Mouse (Mus musculus) liver, embryonic 12.5 days (tissue): ENCODE data around the gene Tnfrsf11a. TPM values are rescaled to one million over a fixed set of nuclear protein-coding genes. Genes with fewer than 3 reads are reported as not detected.
A peak's percentile ranks its signal among the peaks of the same experiment; 100 is the strongest.
"Not testable (repeated sequence)": the region's sequence is repeated elsewhere in the genome, so short reads cannot be mapped to it uniquely, and the experiment has no call there.

ENCODE experiments used
- ATAC-seq: fragments of 200-750 bp; cut with Nextera tagmentation; 2 replicates; pipeline ENCODE4 v1.8.0; 2017; ENCODE audit warnings: moderate number of reproducible peaks, mild to moderate bottlenecking, moderate library complexity
- H3K27ac ChIP-seq: fragments of 300-500 bp; sonication (generic); 2 replicates; pipeline ENCODE4 v1.5.1; 2016; ENCODE audit warnings: mild to moderate bottlenecking
- H3K27me3 ChIP-seq: fragments of 300-500 bp; sonication (generic); replicated peaks from 2 replicates; pipeline ENCODE4 v1.6.1; 2016; ENCODE audit warnings: mild to moderate bottlenecking, moderate library complexity
- H3K36me3 ChIP-seq: fragments of 300-500 bp; sonication (generic); 2 replicates; pipeline ENCODE4 v1.6.1; 2016; ENCODE audit warnings: mild to moderate bottlenecking, moderate library complexity
- H3K4me1 ChIP-seq: fragments of 300-500 bp; sonication (generic); 2 replicates; pipeline ENCODE4 v1.6.1; 2016
- H3K4me2 ChIP-seq: fragments of 300-500 bp; sonication (generic); 2 replicates; pipeline ENCODE4 v1.6.1; 2016; ENCODE audit warnings: mild to moderate bottlenecking, moderate library complexity
- H3K4me3 ChIP-seq: fragments of 300-500 bp; sonication (generic); 2 replicates; pipeline ENCODE4 v1.5.1; 2016; ENCODE audit warnings: mild to moderate bottlenecking, moderate library complexity
- H3K9ac ChIP-seq: fragments of 300-500 bp; sonication (generic); 2 replicates; pipeline ENCODE4 v1.6.1; 2016; ENCODE audit warnings: mild to moderate bottlenecking, moderate library complexity
- H3K9me3 ChIP-seq: fragments of 300-500 bp; sonication (generic); replicated peaks from 2 replicates; pipeline ENCODE4 v1.6.1; 2016; ENCODE audit warnings: mild to moderate bottlenecking, moderate library complexity
- WGBS: fragments of 180-500 bp; shearing (Covaris S2); methylation state at CpG from one replicate; pipeline ENCODE4 v1.1.7; 2016; ENCODE audit not compliant: insufficient replicate concordance; 5-methylcytosine and 5-hydroxymethylcytosine counted together
- polyA plus RNA-seq: library from polyadenylated mRNA; unstranded; fragments of >200 nt; fragmentation: Nextera tagmentation; extraction: Ambion mirVana; gene quantifications from 2 replicates; pipeline ENCODE4 v1.2.1, GENCODE M21; 2016

The Tnfrsf11a gene
- polyA plus RNA-seq, 1 experiment from 2014 or later, result 0.63 TPM

DNA sequence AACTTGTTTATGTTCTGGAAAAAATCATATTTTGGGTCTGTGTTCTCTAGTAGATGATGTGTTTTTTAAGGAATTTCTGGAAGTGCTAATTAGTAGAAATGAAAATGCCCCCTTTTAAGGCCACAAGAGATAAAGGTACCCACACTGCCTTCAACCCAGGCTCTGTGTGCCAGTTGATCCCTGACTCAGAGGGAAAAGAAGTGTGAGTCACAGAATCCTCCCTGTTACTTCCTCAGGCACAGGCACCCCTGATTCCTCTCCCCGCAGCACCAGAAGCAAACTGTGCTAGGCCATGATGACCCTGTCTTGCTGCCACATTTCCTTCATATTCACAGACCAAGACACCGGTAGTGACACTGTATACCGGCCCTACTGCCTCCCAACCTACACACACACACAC, 9.6 kb downstream of the Tnfrsf11a start:
- Histone ChIP-seq H3K27me3 (peaks cover 2% of the 10 kb centered on the region; the same call in 1 of the 2 replicates), H3K9me3 (no peaks in the 10 kb centered on the region), H3K9ac (no peak overlapping the region), H3K27ac (no peak overlapping the region), H3K4me3 (no peak overlapping the region), H3K4me1 (no peaks in the 10 kb centered on the region), H3K4me2 (no peak overlapping the region), H3K36me3 (no peaks in the 10 kb centered on the region)
- 58% methylated on average over 3 of the region's 3 CpGs for WGBS
- no peak for ATAC-seq

DNA sequence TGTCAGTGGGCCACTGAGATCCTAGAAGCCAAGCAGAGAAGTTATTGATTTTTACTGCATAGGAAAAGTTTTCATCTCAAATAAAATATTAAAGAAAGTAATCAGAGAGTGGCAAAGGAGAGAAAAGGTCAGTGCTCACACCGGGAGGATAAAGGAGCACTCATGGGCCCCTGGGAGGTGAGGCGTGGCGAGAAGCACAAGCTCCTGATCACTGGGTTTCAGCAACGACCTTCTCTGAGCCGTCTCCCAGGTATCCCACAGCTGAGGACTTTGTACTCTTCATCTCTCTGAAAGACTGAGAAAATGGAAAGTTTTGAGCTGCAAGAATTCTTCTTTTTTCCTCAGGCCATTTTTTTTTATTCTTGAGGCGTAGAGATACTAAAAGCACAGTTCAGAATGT, 14.2 kb downstream of the Tnfrsf11a start:
- Histone ChIP-seq H3K4me2 (no peak overlapping the region), H3K4me1 (no peaks in the 10 kb centered on the region), H3K4me3 (no peak overlapping the region), H3K9ac (no peak overlapping the region), H3K27ac (no peak overlapping the region), H3K9me3 (no peaks in the 10 kb centered on the region), H3K27me3 (no peaks in the 10 kb centered on the region), H3K36me3 (no peaks in the 10 kb centered on the region)
- ATAC-seq, result no peak
- WGBS, result 76% methylated on average over 6 of the region's 6 CpGs

DNA sequence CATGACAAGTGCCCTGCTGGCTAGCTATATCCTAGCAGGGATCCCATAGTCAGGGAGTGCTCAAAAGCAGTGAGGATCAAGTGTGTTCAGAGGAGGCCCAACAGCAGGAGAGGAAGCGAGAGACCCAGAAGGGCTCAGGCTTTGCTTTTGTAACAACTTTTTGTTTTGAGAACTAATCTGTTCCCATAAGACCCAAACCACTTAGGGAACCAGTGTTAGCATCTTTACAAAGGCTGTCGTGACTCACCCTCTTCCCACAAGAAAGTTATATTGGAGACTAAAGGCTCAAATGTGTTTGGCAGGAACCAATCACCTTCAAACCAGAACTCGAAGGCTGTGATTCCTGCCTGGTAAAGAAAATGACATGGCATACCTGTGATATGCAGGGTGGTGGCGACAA, 15.2 kb downstream of the Tnfrsf11a start:
- WGBS, result 64% methylated on average over 4 of the region's 4 CpGs
- ATAC-seq, result no peak
- no peak overlapping the region for H3K4me3 ChIP-seq
- H3K4me1 ChIP-seq, result peaks cover 5% of the 10 kb centered on the region
- H3K27me3 ChIP-seq, result no peaks in the 10 kb centered on the region
- no peaks in the 10 kb centered on the region for H3K9me3 ChIP-seq
- no peak overlapping the region for H3K9ac ChIP-seq
- no peaks in the 10 kb centered on the region for H3K36me3 ChIP-seq
- no peak overlapping the region for H3K4me2 ChIP-seq
- H3K27ac ChIP-seq, result no peak overlapping the region

- H3K27me3 ChIP-seq, result no peaks in the 10 kb centered on the region
- H3K9me3 ChIP-seq, result no peaks in the 10 kb centered on the region
- no peak overlapping the region for H3K4me2 ChIP-seq
- no peak overlapping the region for H3K9ac ChIP-seq
- peaks cover 32% of the 10 kb centered on the region for H3K4me1 ChIP-seq
- no peak overlapping the region for H3K4me3 ChIP-seq
- H3K36me3 ChIP-seq, result no peaks in the 10 kb centered on the region
- no peak overlapping the region for H3K27ac ChIP-seq
- 54% methylated on average over 6 of the region's 6 CpGs for WGBS
- peak; percentile 50; the same call in 1 of the 2 replicates for ATAC-seq
Measured at GRCm38 (mm10) chr1:105800570-105800969, 20.1 kb downstream of the Tnfrsf11a start.

- no peaks in the 10 kb centered on the region for H3K9me3 ChIP-seq
- H3K9ac ChIP-seq, result no peak overlapping the region
- H3K36me3 ChIP-seq, result no peaks in the 10 kb centered on the region
- H3K4me2 ChIP-seq, result no peak overlapping the region
- no peak for ATAC-seq
- H3K27ac ChIP-seq, result no peak overlapping the region
- no peaks in the 10 kb centered on the region for H3K27me3 ChIP-seq
- H3K4me3 ChIP-seq, result no peak overlapping the region
- peaks cover 32% of the 10 kb centered on the region for H3K4me1 ChIP-seq
Measured at GRCm38 (mm10) chr1:105801252-105801651, 20.7 kb downstream of the Tnfrsf11a start.

DNA sequence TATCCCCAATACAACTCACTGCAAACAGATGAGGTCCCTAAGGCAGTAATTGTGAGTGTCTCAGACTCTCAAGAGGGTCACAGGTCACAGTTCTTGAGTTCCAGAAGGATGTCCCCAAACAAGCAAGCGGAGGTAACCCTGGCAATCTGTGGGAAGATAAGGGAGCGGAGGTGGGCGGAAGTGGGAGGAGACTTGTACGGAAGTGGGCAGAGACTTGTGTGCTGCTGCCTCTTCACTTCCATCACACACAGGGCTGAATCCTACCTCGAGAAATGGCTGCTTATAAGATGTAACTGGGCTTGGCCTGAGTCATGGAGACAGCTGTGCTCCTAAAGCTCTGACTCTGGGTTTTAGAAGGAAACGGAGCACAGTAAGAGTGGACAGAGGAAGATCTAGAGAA, 22.4 kb downstream of the Tnfrsf11a start:
- Histone ChIP-seq H3K9me3 (no peaks in the 10 kb centered on the region), H3K4me1 (peaks cover 32% of the 10 kb centered on the region), H3K9ac (no peak overlapping the region), H3K27me3 (no peaks in the 10 kb centered on the region), H3K27ac (no peak overlapping the region), H3K36me3 (no peaks in the 10 kb centered on the region), H3K4me3 (no peak overlapping the region), H3K4me2 (peak overlapping the region; percentile 33)
- 21% methylated on average over 6 of the region's 6 CpGs for WGBS
- ATAC-seq, result peak; percentile 44; the same call in 1 of the 2 replicates

- Histone ChIP-seq H3K27ac (no peak overlapping the region), H3K9me3 (no peaks in the 10 kb centered on the region), H3K4me3 (no peak overlapping the region), H3K27me3 (no peaks in the 10 kb centered on the region), H3K4me1 (peaks cover 32% of the 10 kb centered on the region), H3K4me2 (no peak overlapping the region), H3K36me3 (no peaks in the 10 kb centered on the region), H3K9ac (no peak overlapping the region)
- 25% methylated on average over 3 of the region's 3 CpGs for WGBS
- ATAC-seq, result peak; percentile 46; the same call in 1 of the 2 replicates
Measured at GRCm38 (mm10) chr1:105804285-105804684, 23.8 kb downstream of the Tnfrsf11a start.

DNA sequence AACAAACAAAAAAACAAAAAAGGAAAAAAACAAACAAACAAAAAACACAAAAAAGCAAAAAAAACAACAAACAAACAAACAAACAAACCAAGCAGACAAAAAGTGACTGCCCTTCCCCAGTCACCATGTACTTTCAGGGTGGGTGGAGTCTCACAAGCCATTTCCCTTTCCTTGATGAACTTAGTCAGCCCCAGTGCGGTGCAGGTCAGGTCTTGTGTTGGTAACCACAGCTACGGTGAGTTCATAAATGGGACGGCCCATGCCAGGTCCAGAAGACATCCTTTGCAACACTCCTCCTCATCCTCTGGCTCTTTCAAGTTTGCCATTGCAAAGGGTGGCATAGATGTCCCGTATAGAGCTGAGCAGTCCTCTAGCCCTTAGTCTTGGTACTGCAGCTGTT, 25.0 kb downstream of the Tnfrsf11a start:
- Histone ChIP-seq H3K36me3 (no peaks in the 10 kb centered on the region), H3K9ac (no peak overlapping the region), H3K9me3 (no peaks in the 10 kb centered on the region), H3K4me3 (no peak overlapping the region), H3K27me3 (no peaks in the 10 kb centered on the region), H3K27ac (no peak overlapping the region), H3K4me1 (peaks cover 28% of the 10 kb centered on the region), H3K4me2 (no peak overlapping the region)
- 61% methylated on average over 4 of the region's 4 CpGs for WGBS
- no peak for ATAC-seq

DNA sequence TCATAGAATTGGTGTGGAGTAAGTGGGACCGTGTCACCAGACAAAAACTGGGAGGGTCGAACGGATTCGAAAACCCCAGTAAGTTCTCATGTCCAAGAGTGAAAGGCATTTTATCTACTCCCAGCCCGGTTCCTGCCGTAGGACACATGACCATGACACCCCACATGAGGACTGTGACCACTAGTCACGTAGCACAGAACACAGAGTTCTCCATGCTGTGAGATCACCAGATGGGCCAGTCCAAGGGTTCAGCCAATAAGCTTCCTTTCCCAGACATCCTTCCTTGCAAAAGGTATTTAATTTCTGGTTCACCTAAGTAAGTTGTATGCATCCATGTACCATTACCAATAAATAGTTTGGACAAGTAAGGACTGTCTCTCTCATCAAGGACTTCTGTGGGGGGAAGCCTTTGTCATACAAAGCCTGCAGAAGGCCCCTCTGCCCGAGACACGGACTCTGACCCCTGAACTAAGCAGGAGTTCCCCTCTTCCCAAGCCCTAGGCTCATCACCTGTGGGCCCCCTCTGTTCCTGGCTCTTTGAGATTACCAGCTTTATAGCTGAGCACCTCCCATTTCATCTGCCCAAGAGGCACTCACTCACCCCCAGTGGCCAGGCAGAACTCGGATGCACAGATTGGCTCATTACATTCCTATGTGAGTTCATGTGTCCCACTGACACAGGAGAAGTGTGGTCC, 26.7 kb downstream of the Tnfrsf11a start:
- no peaks in the 10 kb centered on the region for H3K27me3 ChIP-seq
- H3K27ac ChIP-seq, result no peak overlapping the region
- 75% methylated on average over 10 of the region's 10 CpGs for WGBS
- H3K4me3 ChIP-seq, result no peak overlapping the region
- H3K4me1 ChIP-seq, result peaks cover 24% of the 10 kb centered on the region
- no peak overlapping the region for H3K4me2 ChIP-seq
- no peak for ATAC-seq
- no peaks in the 10 kb centered on the region for H3K9me3 ChIP-seq
- H3K9ac ChIP-seq, result no peak overlapping the region
- H3K36me3 ChIP-seq, result no peaks in the 10 kb centered on the region

DNA sequence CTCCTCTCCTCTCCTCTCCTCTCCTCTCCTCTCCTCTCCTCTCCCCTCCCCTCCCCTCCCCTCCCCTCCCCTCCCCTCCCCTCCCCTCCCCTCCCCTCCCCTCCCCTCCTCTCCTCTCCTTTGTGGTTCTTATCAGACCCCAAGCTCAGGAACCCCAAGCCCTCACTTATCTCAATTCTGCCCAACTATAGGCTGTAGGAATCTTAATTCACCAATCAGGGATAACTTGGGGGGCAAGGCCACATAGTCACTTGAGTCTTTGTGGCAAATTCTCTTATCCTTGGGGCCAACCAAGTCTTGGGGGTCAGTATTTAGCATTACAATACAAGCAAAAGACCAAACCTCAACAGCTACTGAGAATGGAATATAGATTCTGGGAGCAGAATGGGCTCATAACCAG, 31.5 kb downstream of the Tnfrsf11a start:
- H3K4me1 ChIP-seq, H3K27me3 ChIP-seq, H3K4me2 ChIP-seq, H3K9ac ChIP-seq, H3K36me3 ChIP-seq, H3K27ac ChIP-seq, H3K9me3 ChIP-seq, H3K4me3 ChIP-seq: not testable (repeated sequence)
- peak; percentile 37; the same call in 1 of the 2 replicates for ATAC-seq

DNA sequence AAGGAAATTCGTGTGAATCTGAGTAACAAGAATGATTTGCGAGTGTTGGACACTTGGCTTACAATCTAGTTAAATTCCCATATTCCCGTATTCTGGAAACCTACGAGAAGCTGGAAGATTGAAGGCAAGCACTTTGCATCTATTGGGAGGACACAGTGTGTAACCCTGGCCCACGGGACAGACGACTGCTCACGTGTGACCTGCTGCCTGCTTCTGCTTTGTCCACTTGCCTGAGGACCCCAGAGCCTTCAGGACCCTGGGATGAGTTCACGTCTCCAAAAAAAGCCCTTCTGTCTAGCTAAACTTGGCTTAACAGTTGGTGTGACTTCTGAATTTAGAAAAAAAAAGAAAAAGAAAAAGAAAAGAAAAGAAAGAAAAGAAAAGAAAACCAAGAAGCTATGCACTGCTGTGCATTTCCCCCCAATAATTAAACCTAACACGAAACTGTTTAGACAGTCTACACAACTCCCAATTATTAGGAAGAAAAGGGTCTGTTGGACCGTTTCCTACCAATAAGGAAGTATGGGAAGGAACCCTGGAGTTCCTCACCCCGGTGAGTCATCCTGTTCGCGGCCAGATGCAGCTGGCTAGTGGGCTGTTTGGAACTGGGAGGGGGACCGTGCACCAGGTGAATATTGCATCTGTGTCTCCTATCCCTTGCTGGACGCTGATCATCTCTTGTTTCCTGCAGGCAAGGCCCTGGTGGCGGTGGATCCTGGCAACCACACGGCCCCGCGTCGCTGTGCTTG, 32.6 kb downstream of the Tnfrsf11a start:
- H3K9me3 ChIP-seq, result no peaks in the 10 kb centered on the region
- H3K27me3 ChIP-seq, result no peaks in the 10 kb centered on the region
- H3K4me3 ChIP-seq, result no peak overlapping the region
- ATAC-seq, result no peak
- no peak overlapping the region for H3K4me2 ChIP-seq
- H3K4me1 ChIP-seq, result peaks cover 7% of the 10 kb centered on the region; the same call in 1 of the 2 replicates
- H3K9ac ChIP-seq, result no peak overlapping the region
- WGBS, result 64% methylated on average over 20 of the region's 20 CpGs
- no peaks in the 10 kb centered on the region for H3K36me3 ChIP-seq
- no peak overlapping the region for H3K27ac ChIP-seq

- WGBS, result 69% methylated on average over 11 of the region's 11 CpGs
- no peak for ATAC-seq
Measured at GRCm38 (mm10) chr1:105813709-105814061, 33.2 kb downstream of the Tnfrsf11a start.

More at GRCm38 (mm10) chr1:105813709-105814061, 33.2 kb downstream of the Tnfrsf11a start:
- Histone ChIP-seq H3K9me3 (no peaks in the 10 kb centered on the region), H3K27ac (no peak overlapping the region), H3K27me3 (no peaks in the 10 kb centered on the region), H3K9ac (no peak overlapping the region), H3K4me2 (no peak overlapping the region), H3K4me1 (peaks cover 7% of the 10 kb centered on the region; the same call in 1 of the 2 replicates), H3K36me3 (no peaks in the 10 kb centered on the region), H3K4me3 (no peak overlapping the region)
